Mouse (Mus musculus) left cerebral cortex, adult 2 months (tissue): Measurements from ENCODE around the gene Gde1. TPM values are rescaled to one million over a fixed set of nuclear protein-coding genes. Genes with fewer than 3 reads are reported as not detected.
A peak's percentile ranks its signal among the peaks of the same experiment; 100 is the strongest.

Source experiments
- DNase-seq, 2 experiments: peaks; one replicate each; pipeline ENCODE4 v3.0.0; 2021 to 2022; ENCODE audit warnings: low spot score in 2 of 2, mixed read lengths in 1 of 2; ENCODE audit errors: extremely low spot score in 1 of 2
- H3K27ac ChIP-seq: fragments of 200-600 bp; 2 replicates; pipeline ENCODE4 v1.8.1; 2022
- H3K4me3 ChIP-seq: fragments of 200-600 bp; 2 replicates; pipeline ENCODE4 v1.8.1; 2022
- CTCF ChIP-seq: fragments of 200-600 bp; IDR thresholded peaks from 2 replicates; pipeline ENCODE4 v1.8.1; 2022; ENCODE audit warnings: antibody characterized with exemption, mild to moderate bottlenecking, moderate library complexity
- intact Hi-C: fragments of 180-260 bp; cut with DNase I; formaldehyde crosslinking; loops from one replicate; pipeline ENCODE4 v1.15.1; 2025
- total RNA-seq, 2 experiments: library from RNA; stranded (reverse); gene quantifications; 2 replicates each; pipeline ENCODE4 v1.2.3; 2021

The Gde1 gene
- total RNA-seq, 2 experiments from 2014 or later, result 236 to 239 TPM

GRCm38 (mm10) chr7:118652572-118653295 is 52.8 kb downstream of the Gde1 start:
- no peak for TF ChIP-seq CTCF
- H3K4me3 ChIP-seq, result no peak overlapping the region
- DNase-seq, result no peak
- intact Hi-C loops, result no loop called here
- H3K27ac ChIP-seq, result no peak overlapping the region

GRCm38 (mm10) chr7:118650891-118651290 is 54.7 kb downstream of the Gde1 start:
- TF ChIP-seq CTCF, result peak; percentile 12; the same call in 1 of the 2 replicates
- intact Hi-C loops, result no loop called here
- Histone ChIP-seq H3K4me3 (no peak overlapping the region), H3K27ac (no peak overlapping the region)
- peak; percentile 16 to 37 for DNase-seq

DNA sequence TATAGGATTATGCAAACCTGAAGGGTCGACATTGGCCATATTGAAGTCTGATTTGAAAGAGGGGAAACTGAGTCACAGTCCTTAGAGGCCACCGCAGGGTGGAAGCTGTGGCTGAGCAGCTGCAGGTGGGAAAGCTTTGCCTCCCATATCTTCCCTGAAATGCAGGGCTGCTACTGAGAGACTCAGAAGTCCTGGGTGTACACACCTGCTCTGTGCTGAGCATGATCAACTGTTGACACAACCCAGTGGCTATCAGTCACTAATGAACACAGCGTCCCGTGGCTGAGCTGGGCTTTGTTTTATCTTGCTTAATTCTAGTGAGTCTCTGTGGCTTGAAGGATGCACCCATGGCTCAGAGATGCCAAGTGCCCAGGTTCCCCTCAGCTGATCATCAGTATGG is 55.5 kb downstream of the Gde1 start:
- TF ChIP-seq CTCF, result no peak
- intact Hi-C loops, result no loop called here
- H3K4me3 ChIP-seq, result no peak overlapping the region

GRCm38 (mm10) chr7:118649328-118649727 is 56.2 kb downstream of the Gde1 start:
- Histone ChIP-seq H3K4me3 (no peak overlapping the region), H3K27ac (no peak overlapping the region)
- DNase-seq, result peak in 1 of 2 experiments; percentile 10
- TF ChIP-seq CTCF, result no peak
- intact Hi-C loops, result no loop called here

More for the DNA sequence above, 55.5 kb downstream of the Gde1 start:
- DNase-seq, result no peak
- H3K27ac ChIP-seq, result no peak overlapping the region

GRCm38 (mm10) chr7:118646237-118646636 is 59.3 kb downstream of the Gde1 start:
- intact Hi-C loops, result no loop called here
- Histone ChIP-seq H3K27ac (no peak overlapping the region), H3K4me3 (no peak overlapping the region)
- TF ChIP-seq CTCF, result no peak
- no peak for DNase-seq

Other genes with a start within 250 kb of the Gde1 start
- gene Itpripl2, start 213.8 kb downstream of the Gde1 start, total RNA-seq, result 1 to 10 TPM; 3.2 to 4.1 TPM
- 10 to 100 TPM; 34.8 to 35.6 TPM for gene Coq7, start 172.4 kb downstream of the Gde1 start, total RNA-seq
- 10 to 100 TPM; 15.9 to 17.1 TPM for gene Tmc7, start 121.0 kb downstream of the Gde1 start, total RNA-seq
- gene Tmc5, start 108.5 kb downstream of the Gde1 start, total RNA-seq, result under 1 TPM; 0.23 to 0.30 TPM
- gene Ccp110, start 6.8 kb upstream of the Gde1 start, total RNA-seq, result 10 to 100 TPM; 47.6 to 47.7 TPM
- 10 to 100 TPM; 51.8 to 55.5 TPM for gene Vps35l, start 34.4 kb upstream of the Gde1 start, total RNA-seq
- 1 to 10 TPM; 3.7 to 4.3 TPM for gene Iqck, start 150.0 kb upstream of the Gde1 start, total RNA-seq
- 10 to 100 TPM; 25.9 to 27.0 TPM for gene Knop1, start 150.5 kb upstream of the Gde1 start, total RNA-seq